ENCODE assay signal across 9 mouse cellular contexts in the genomic region with DNA sequence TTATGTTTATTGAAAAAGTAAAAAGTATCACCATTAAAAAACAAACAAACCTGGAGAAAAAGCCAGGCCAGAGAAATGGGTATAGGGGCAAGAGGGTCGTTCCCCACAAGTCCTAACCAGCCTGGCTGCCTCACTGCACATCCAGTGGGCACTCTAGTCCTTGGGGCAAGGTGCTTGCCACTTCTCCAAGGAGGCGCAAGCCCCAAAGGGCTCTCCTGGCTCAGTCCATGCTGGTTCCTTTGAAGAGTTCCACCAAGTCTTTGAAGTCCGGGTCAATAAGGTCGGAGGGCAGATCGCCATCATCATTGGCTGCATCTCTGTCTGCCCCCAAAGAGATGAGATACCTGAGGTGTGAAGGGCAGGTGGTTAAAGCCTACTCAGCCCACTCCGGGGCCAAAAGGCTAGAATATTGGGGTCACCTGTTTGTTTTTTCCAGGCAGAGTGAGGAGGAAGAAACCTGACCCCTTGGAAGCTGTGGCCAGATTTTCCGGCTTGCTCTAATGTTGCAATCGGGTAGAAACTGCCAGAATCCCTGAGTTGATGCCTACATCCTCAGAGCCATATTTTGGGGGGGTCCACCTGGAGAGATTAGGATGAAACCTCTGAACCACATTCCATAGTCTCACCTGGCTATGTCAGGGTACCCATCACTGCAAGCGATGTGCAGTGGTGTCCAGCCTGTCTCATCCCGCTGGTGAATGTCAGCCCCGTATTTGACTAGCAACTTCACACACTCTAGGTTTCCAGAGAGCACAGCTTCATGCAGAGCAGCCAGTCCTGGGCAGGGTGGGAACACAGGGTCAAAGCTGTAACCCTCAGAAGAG. TPM values are rescaled to one million over a fixed set of nuclear protein-coding genes. Genes with fewer than 3 reads are reported as not detected.
DNase-seq lines count a peak whose midpoint lies in the region; ATAC-seq and TF ChIP-seq lines count a peak whose summit lies in the region.
"Had no signal": no experiment of that assay in that cellular context is flagged by ENCODE, and none has a peak within 500 bp of the region (broad histone marks: within the 10 kb centered on the region; RNA-seq: fewer than 3 reads in every experiment).

No protein-coding gene starts in this region.

- peak; percentile 64 for DNase-seq in gastrocnemius, adult 18-20 months (ENCODE audit: low spot score)
- DNase-seq in gastrocnemius, postnatal 14 days, result no peak
- DNase-seq in thymus, adult 2 months, result no peak
- no peak for DNase-seq in thymus, postnatal 10 days (ENCODE audit: low spot score in 2 of 2)
- no peak for DNase-seq in retina, postnatal 1 day

- no peaks in the 10 kb centered on the region for H3K27me3 ChIP-seq in thymus, adult 2 months (ENCODE audit: control insufficient read depth, insufficient read depth, low read length)
- no peaks in the 10 kb centered on the region for H3K27me3 ChIP-seq in limb, embryonic 13.5 days
- no peaks in the 10 kb centered on the region for H3K27me3 ChIP-seq in stomach, embryonic 16.5 days (ENCODE audit: control insufficient read depth, insufficient read depth, low read length)

- 69% methylated on average over 11 of the region's 11 CpGs for whole genome bisulfite sequencing in thymus, adult 2 months
- WGBS in limb, embryonic 13.5 days, result 61% methylated on average over 11 of the region's 11 CpGs
- WGBS in stomach, embryonic 16.5 days, result 62% methylated on average over 11 of the region's 11 CpGs

- ATAC-seq in limb, embryonic 13.5 days (ENCODE audit: low FRiP score, low read depth), result no peak
- ATAC-seq in stomach, embryonic 16.5 days (ENCODE audit: insufficient read depth, low FRiP score), result no peak
- ATAC-seq in megakaryocyte-erythroid progenitor cell, adult 5-6 weeks (replicated peaks; ENCODE audit: low FRiP score, low TSS enrichment, poor library complexity, severe bottlenecking), result no peak

- no peak for TF ChIP-seq CTCF in thymus, adult 2 months (IDR thresholded peaks at IDR 0.05; ENCODE audit: borderline replicate concordance, control insufficient read depth, extremely low read depth, insufficient read depth, low read length, poor library complexity)

- no peaks in the 10 kb centered on the region for H3K9me3 ChIP-seq in limb, embryonic 13.5 days
- H3K9me3 ChIP-seq in stomach, embryonic 16.5 days (replicated peaks; ENCODE audit: control insufficient read depth, low read length), result no peaks in the 10 kb centered on the region

- peak overlapping the region; percentile 56 for H3K4me3 ChIP-seq in thymus, adult 2 months (ENCODE audit: control insufficient read depth, insufficient read depth, low read length)
- peak overlapping the region; percentile 98 for H3K4me3 ChIP-seq in limb, embryonic 13.5 days
- peak overlapping the region; percentile 96 for H3K4me3 ChIP-seq in stomach, embryonic 16.5 days (replicated peaks; ENCODE audit: low read length)

- no peak for TF ChIP-seq POLR2A in thymus, adult 2 months (IDR thresholded peaks at IDR 0.05; ENCODE audit: control insufficient read depth, extremely low read depth, insufficient read depth, low read length, poor library complexity)

- peaks cover 24% of the 10 kb centered on the region for H3K4me1 ChIP-seq in thymus, adult 2 months (replicated peaks; ENCODE audit: control insufficient read depth, insufficient read depth, low read length)
- H3K4me1 ChIP-seq in limb, embryonic 13.5 days, result peaks cover 27% of the 10 kb centered on the region
- peaks cover 18% of the 10 kb centered on the region for H3K4me1 ChIP-seq in stomach, embryonic 16.5 days (ENCODE audit: control insufficient read depth, insufficient read depth, low read length)

- H3K9ac ChIP-seq in limb, embryonic 13.5 days, result peak overlapping the region; percentile 98
- H3K9ac ChIP-seq in stomach, embryonic 16.5 days (ENCODE audit: low read length), result peak overlapping the region; percentile 99

- H3K36me3 ChIP-seq in thymus, adult 2 months (ENCODE audit: control insufficient read depth, insufficient read depth, low read length), result no peaks in the 10 kb centered on the region
- H3K36me3 ChIP-seq in limb, embryonic 13.5 days, result peaks cover 10% of the 10 kb centered on the region
- H3K36me3 ChIP-seq in stomach, embryonic 16.5 days (ENCODE audit: control insufficient read depth, insufficient read depth, low read length), result no peaks in the 10 kb centered on the region

- H3K27ac ChIP-seq in thymus, adult 2 months (ENCODE audit: control insufficient read depth, insufficient read depth, low read length), result no peak overlapping the region
- H3K27ac ChIP-seq in limb, embryonic 13.5 days, result peak overlapping the region; percentile 63; the same call in 1 of the 2 replicates
- peak overlapping the region; percentile 98 for H3K27ac ChIP-seq in stomach, embryonic 16.5 days (ENCODE audit: low read length)

- intact Hi-C loops in gastrocnemius, postnatal 14 days (cut with DNase I; ENCODE audit: low total_unique reads), result no loop called here

- peak overlapping the region; percentile 95 for H3K4me2 ChIP-seq in limb, embryonic 13.5 days (replicated peaks)
- peak overlapping the region; percentile 96 for H3K4me2 ChIP-seq in stomach, embryonic 16.5 days (ENCODE audit: low read depth, low read length)

RNA-seq across cellular contexts. Expression of gene Mcrip1, which starts 0.7 kb away (rescaled TPM):
- 10 to 100 TPM; 18.4 to 22.7 TPM for total RNA-seq in gastrocnemius, adult 18-20 months (2021)
- total RNA-seq in gastrocnemius, postnatal 14 days (2021), result 10 to 100 TPM; 31.1 to 33.3 TPM
- 167 and 191 TPM in 2 replicates for polyA plus RNA-seq in thymus, adult 2 months (2012; rRNA removed)
- 245 TPM in 2 replicates for polyA plus RNA-seq in limb, embryonic 13.5 days (2015; fragmentation: Nextera tagmentation; extraction: Ambion mirVana)
- 152 and 171 TPM in 2 replicates for polyA plus RNA-seq in stomach, embryonic 16.5 days (2015; fragmentation: Nextera tagmentation; extraction: Ambion mirVana)
- total RNA-seq in megakaryocyte-erythroid progenitor cell, adult 5-6 weeks (2014; fragmentation: Nextera tagmentation), result 60.4 and 62.7 TPM in 2 replicates
- 18.5 and 18.8 TPM in 2 replicates for total RNA-seq in megakaryocyte-erythroid progenitor cell, adult 5-6 weeks (2017)

RNA-seq across cellular contexts. Expression of gene Ppp1r27, which starts 0.7 kb away (rescaled TPM):
- 100 to 1,000 TPM; 140 to 577 TPM for total RNA-seq in gastrocnemius, adult 18-20 months (2021)
- 100 to 1,000 TPM; 159 to 234 TPM for total RNA-seq in gastrocnemius, postnatal 14 days (2021)
- polyA plus RNA-seq in thymus, adult 2 months (2012; rRNA removed), result 5.0 and 6.4 TPM in 2 replicates
- 0.59 and 0.94 TPM in 2 replicates for polyA plus RNA-seq in limb, embryonic 13.5 days (2015; fragmentation: Nextera tagmentation; extraction: Ambion mirVana)
- polyA plus RNA-seq in stomach, embryonic 16.5 days (2015; fragmentation: Nextera tagmentation; extraction: Ambion mirVana), result 2.9 TPM in 1 of 2 replicates, not detected in the other
- total RNA-seq in megakaryocyte-erythroid progenitor cell, adult 5-6 weeks (2014; fragmentation: Nextera tagmentation), result not detected in 2 replicates
- total RNA-seq in megakaryocyte-erythroid progenitor cell, adult 5-6 weeks (2017), result not detected in 2 replicates
- total RNA-seq: hematopoietic stem cell, adult 5-6 weeks had no signal

RNA-seq across cellular contexts. Expression of gene Gcgr, which starts 19.7 kb away (rescaled TPM):
- under 1 TPM in 1 of 2 experiments, not detected in 1; 0.45 TPM for total RNA-seq in gastrocnemius, adult 18-20 months (2021)
- total RNA-seq in gastrocnemius, postnatal 14 days (2021), result under 1 TPM in 1 of 2 experiments, not detected in 1; 0.38 TPM
- polyA plus RNA-seq in thymus, adult 2 months (2012; rRNA removed), result 1.0 TPM in 2 replicates
- polyA plus RNA-seq in limb, embryonic 13.5 days (2015; fragmentation: Nextera tagmentation; extraction: Ambion mirVana), result 6.3 and 7.3 TPM in 2 replicates
- polyA plus RNA-seq in stomach, embryonic 16.5 days (2015; fragmentation: Nextera tagmentation; extraction: Ambion mirVana), result 2.2 and 3.0 TPM in 2 replicates
- not detected in 2 replicates for total RNA-seq in megakaryocyte-erythroid progenitor cell, adult 5-6 weeks (2014; fragmentation: Nextera tagmentation)
- total RNA-seq in megakaryocyte-erythroid progenitor cell, adult 5-6 weeks (2017), result not detected in 2 replicates
- total RNA-seq: hematopoietic stem cell, adult 5-6 weeks had no signal

RNA-seq across cellular contexts. Expression of gene P4hb, which starts 22.9 kb away (rescaled TPM):
- 100 to 1,000 TPM; 188 to 221 TPM for total RNA-seq in gastrocnemius, adult 18-20 months (2021)
- total RNA-seq in gastrocnemius, postnatal 14 days (2021), result 100 to 1,000 TPM; 264 to 301 TPM
- polyA plus RNA-seq in thymus, adult 2 months (2012; rRNA removed), result 125 and 139 TPM in 2 replicates
- polyA plus RNA-seq in limb, embryonic 13.5 days (2015; fragmentation: Nextera tagmentation; extraction: Ambion mirVana), result 775 and 791 TPM in 2 replicates
- 1,026 and 1,183 TPM in 2 replicates for polyA plus RNA-seq in stomach, embryonic 16.5 days (2015; fragmentation: Nextera tagmentation; extraction: Ambion mirVana)
- 236 and 270 TPM in 2 replicates for total RNA-seq in megakaryocyte-erythroid progenitor cell, adult 5-6 weeks (2014; fragmentation: Nextera tagmentation)
- 334 and 373 TPM in 2 replicates for total RNA-seq in megakaryocyte-erythroid progenitor cell, adult 5-6 weeks (2017)

RNA-seq across cellular contexts. Expression of gene Arhgdia, which starts 31.2 kb away (rescaled TPM):
- 10 to 100 TPM; 71.0 to 89.8 TPM for total RNA-seq in gastrocnemius, adult 18-20 months (2021)
- 100 to 1,000 TPM; 118 to 144 TPM for total RNA-seq in gastrocnemius, postnatal 14 days (2021)
- 1,184 and 1,219 TPM in 2 replicates for polyA plus RNA-seq in thymus, adult 2 months (2012; rRNA removed)
- 530 and 555 TPM in 2 replicates for polyA plus RNA-seq in limb, embryonic 13.5 days (2015; fragmentation: Nextera tagmentation; extraction: Ambion mirVana)
- 543 and 584 TPM in 2 replicates for polyA plus RNA-seq in stomach, embryonic 16.5 days (2015; fragmentation: Nextera tagmentation; extraction: Ambion mirVana)
- 248 and 334 TPM in 2 replicates for total RNA-seq in megakaryocyte-erythroid progenitor cell, adult 5-6 weeks (2014; fragmentation: Nextera tagmentation)
- 96.3 and 154 TPM in 2 replicates for total RNA-seq in megakaryocyte-erythroid progenitor cell, adult 5-6 weeks (2017)

Comparison
In these comparisons a context has a peak if more than half of its experiments do, and no peak if none do; other contexts are left out.
1. RNA of gene Ppp1r27, which starts 0.7 kb away (total RNA-seq): 140 to 577 TPM in gastrocnemius, adult 18-20 months and 159 to 234 TPM in gastrocnemius, postnatal 14 days; not detected in megakaryocyte-erythroid progenitor cell, adult 5-6 weeks; every median in the first group is over 100 times any median in the second.
2. Peak in every context shown above with its lines, with median percentiles within 50 percentile points of each other: H3K4me3 ChIP-seq.